Mouse (Mus musculus): ENCODE measurements around the gene Aaed1. TPM values are rescaled to one million over a fixed set of nuclear protein-coding genes. Genes with fewer than 3 reads are reported as not detected.

The Aaed1 gene
- total and polyA plus RNA-seq, 2 experiments from 2014 or later = 13.5 to 16.0 TPM

DNA sequence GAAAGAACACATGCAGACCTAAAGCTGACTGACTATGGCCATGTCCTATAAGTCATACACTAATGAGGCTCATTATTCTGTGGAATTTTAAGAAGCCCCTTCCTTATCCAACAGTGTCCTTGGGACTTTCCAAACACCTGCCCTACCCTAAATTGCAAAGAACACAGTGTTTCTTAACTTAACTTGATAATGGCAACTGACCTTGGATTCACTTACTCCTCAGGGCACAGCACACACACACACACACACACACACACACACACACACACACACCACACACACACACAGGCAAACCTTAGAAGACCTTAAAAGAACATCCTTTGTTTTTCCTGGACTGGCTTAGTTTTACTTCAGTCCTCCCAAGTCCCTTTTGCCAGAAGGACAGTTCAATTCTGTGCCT lies 58.8 kb downstream of the Aaed1 start:
- H3K27me3 ChIP-seq (ENCODE audit: insufficient read depth, low read length) = no peaks in the 10 kb centered on the region
- H3K4me1 ChIP-seq (ENCODE audit: insufficient read depth, low read length) = no peaks in the 10 kb centered on the region
- DNase-seq (ENCODE audit: low spot score) (no peak), ATAC-seq (no peak)
- H3K4me2 ChIP-seq (ENCODE audit: low read depth, low read length) = no peak overlapping the region
- H3K27ac ChIP-seq = no peak overlapping the region
- no peaks in the 10 kb centered on the region for H3K9me3 ChIP-seq (ENCODE audit: low read length)
- no peak for TF ChIP-seq CTCF (IDR thresholded peaks at IDR 0.05; ENCODE audit: low read depth)
- H3K36me3 ChIP-seq (ENCODE audit: insufficient read depth, low read length) = no peaks in the 10 kb centered on the region
- no peak overlapping the region for H3K4me3 ChIP-seq (ENCODE audit: low read length)
- no peak overlapping the region for H3K9ac ChIP-seq (replicated peaks; ENCODE audit: low read length)

DNA sequence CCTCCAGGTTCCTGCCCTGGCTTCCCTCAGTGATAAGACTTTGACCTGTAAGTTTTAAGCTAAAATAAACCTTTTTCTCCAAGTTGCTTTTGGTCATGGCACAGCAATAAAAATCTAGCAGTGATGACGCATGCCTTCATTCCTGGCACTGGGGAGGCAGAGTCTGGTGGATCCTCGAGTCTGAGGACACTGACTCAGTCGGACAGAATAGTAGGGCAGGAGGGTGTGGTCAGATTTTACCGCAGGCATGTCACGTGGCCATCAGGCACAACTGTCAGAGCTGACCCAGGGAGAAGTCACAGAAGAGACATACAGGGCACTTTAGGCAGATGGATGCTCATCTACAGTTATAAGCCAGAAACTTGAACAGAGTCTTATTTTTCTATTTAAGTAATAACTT lies 60.4 kb downstream of the Aaed1 start:
- Histone ChIP-seq H3K4me1 (ENCODE audit: insufficient read depth, low read length) (0 out of 2 replicates have a peak, but pooled peaks cover 3% of the 10 kb centered on the region), H3K4me2 (ENCODE audit: low read depth, low read length) (no peak overlapping the region), H3K36me3 (ENCODE audit: insufficient read depth, low read length) (no peaks in the 10 kb centered on the region), H3K9ac (replicated peaks; ENCODE audit: low read length) (no peak overlapping the region), H3K27me3 (ENCODE audit: insufficient read depth, low read length) (no peaks in the 10 kb centered on the region), H3K27ac (no peak overlapping the region), H3K4me3 (ENCODE audit: low read length) (no peak overlapping the region), H3K9me3 (ENCODE audit: low read length) (no peaks in the 10 kb centered on the region)
- DNase-seq (ENCODE audit: low spot score) (no peak), ATAC-seq (no peak)
- 67% methylated on average over 5 of the region's 5 CpGs for WGBS
- TF ChIP-seq CTCF (IDR thresholded peaks at IDR 0.05; ENCODE audit: low read depth) = no peak

DNA sequence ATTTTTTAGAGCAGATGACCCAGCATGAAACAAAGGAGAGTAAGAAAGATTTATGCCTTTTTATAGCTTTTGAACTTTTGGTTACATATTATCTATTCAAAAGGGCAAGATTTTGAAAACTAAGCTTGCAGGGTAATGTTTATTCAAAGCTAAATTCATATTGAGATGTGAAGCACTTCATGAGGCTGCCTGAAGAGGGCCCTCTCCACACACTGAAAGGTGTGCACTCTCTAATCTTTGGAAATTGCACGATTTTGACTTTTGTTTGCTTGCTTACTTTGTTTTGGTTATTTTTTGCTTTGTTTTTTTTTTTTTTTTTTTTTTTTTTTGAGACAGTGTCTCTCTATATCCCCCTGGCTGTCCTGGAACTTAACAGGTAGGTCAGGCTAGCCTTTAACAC lies 62.1 kb downstream of the Aaed1 start:
- Histone ChIP-seq H3K4me1 (ENCODE audit: insufficient read depth, low read length) (0 out of 2 replicates have a peak, but pooled peaks cover 3% of the 10 kb centered on the region), H3K4me2 (ENCODE audit: low read depth, low read length) (no peak overlapping the region), H3K36me3 (ENCODE audit: insufficient read depth, low read length) (no peaks in the 10 kb centered on the region), H3K27me3 (ENCODE audit: insufficient read depth, low read length) (no peaks in the 10 kb centered on the region), H3K27ac (no peak overlapping the region), H3K9ac (replicated peaks; ENCODE audit: low read length) (no peak overlapping the region), H3K9me3 (ENCODE audit: low read length) (no peaks in the 10 kb centered on the region), H3K4me3 (ENCODE audit: low read length) (no peak overlapping the region)
- TF ChIP-seq CTCF (IDR thresholded peaks at IDR 0.05; ENCODE audit: low read depth) = peak; percentile 68
- WGBS = 18% methylated on average over 1 of the region's 1 CpGs
- ATAC-seq (no peak), DNase-seq (ENCODE audit: low spot score) (peak; percentile 63)

DNA sequence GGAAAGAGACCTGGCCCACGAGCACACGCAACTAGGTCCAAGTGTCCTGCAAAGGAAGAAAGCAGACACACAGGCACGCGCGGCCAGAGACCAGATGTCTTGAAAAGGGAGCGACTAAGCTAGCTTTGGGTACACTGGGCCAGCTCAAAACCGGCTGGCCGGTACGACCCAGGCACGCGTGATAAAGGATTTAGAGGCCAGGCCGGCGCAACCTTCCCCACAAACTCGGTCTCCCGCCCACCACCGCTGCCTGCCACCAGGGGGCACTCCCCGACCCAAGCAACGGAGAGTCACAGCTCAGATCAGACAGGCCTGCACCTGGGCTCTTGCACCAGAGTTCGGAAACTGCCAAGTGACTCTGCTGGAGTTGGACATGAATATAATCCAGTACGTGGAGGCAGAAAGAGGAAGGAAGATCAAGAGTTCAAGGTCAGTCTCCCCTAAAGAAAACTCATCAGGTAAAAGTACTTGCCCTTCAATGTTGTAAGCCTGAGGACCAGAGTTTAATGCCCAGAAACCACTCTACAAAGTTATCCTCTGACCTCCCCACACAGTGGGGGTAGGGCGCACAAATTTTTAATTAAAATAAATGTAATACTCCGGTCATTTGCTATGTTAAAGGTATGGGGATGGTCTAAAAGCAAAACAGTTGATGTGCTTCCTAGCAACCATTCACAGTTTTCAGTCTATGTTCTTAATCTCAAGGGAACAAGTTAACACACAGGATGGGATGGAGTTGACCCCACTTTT lies 63.6 kb downstream of the Aaed1 start:
- H3K4me1 ChIP-seq (ENCODE audit: insufficient read depth, low read length) = 0 out of 2 replicates have a peak, but pooled peaks cover 3% of the 10 kb centered on the region
- H3K27me3 ChIP-seq (ENCODE audit: insufficient read depth, low read length) = no peaks in the 10 kb centered on the region
- WGBS = 7% methylated on average over 22 of the region's 22 CpGs
- peak overlapping the region; percentile 43 for H3K4me3 ChIP-seq (ENCODE audit: low read length)
- TF ChIP-seq CTCF (IDR thresholded peaks at IDR 0.05; ENCODE audit: low read depth) = peak; percentile 91
- peak overlapping the region; percentile 39 for H3K9ac ChIP-seq (replicated peaks; ENCODE audit: low read length)
- peak; percentile 75 for DNase-seq (ENCODE audit: low spot score)
- no peaks in the 10 kb centered on the region for H3K9me3 ChIP-seq (ENCODE audit: low read length)
- H3K27ac ChIP-seq = no peak overlapping the region
- no peaks in the 10 kb centered on the region for H3K36me3 ChIP-seq (ENCODE audit: insufficient read depth, low read length)
- ATAC-seq = peak; percentile 84
- peak overlapping the region; percentile 87 for H3K4me2 ChIP-seq (ENCODE audit: low read depth, low read length)

DNA sequence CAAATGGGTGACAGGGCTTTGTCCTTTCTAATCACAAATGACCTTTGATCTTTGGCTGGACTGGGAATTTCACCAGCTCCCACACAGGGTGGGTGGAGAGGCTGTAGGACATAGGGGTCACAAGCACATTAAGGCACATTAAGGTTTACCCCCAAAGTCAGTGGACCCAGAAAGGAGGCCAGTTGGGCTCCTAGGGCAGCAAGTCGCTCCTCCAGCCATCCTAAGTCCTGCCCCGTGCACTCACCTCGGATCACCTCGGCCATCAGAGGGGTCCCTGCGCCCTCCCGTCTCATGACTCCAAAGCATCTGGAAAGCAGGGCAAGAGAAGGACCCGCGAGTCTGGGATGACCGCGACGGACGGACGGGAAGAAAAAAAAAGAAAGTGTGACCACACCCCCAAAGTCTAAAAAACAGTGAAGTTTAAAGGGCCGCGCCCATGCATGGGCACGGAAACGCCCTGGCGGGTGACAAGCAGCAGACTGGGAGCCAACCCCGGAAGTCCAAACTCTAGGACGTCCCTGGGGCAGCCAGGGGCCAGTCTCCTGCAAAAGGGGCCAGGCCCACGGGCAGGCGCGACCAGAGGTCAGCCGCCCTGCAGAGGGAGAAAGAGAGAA lies 64.2 kb downstream of the Aaed1 start:
- DNase-seq (ENCODE audit: low spot score) (peak; percentile 16), ATAC-seq (peak; percentile 76)
- H3K27me3 ChIP-seq (ENCODE audit: insufficient read depth, low read length) = no peaks in the 10 kb centered on the region
- 0 out of 2 replicates have a peak, but pooled peaks cover 3% of the 10 kb centered on the region for H3K4me1 ChIP-seq (ENCODE audit: insufficient read depth, low read length)
- peak overlapping the region; percentile 43 for H3K4me3 ChIP-seq (ENCODE audit: low read length)
- 2% methylated on average over 24 of the region's 24 CpGs for WGBS
- H3K9me3 ChIP-seq (ENCODE audit: low read length) = no peaks in the 10 kb centered on the region
- no peak for TF ChIP-seq CTCF (IDR thresholded peaks at IDR 0.05; ENCODE audit: low read depth)
- H3K9ac ChIP-seq (replicated peaks; ENCODE audit: low read length) = peak overlapping the region; percentile 39
- H3K36me3 ChIP-seq (ENCODE audit: insufficient read depth, low read length) = no peaks in the 10 kb centered on the region
- H3K4me2 ChIP-seq (ENCODE audit: low read depth, low read length) = peak overlapping the region; percentile 87
- no peak overlapping the region for H3K27ac ChIP-seq

DNA sequence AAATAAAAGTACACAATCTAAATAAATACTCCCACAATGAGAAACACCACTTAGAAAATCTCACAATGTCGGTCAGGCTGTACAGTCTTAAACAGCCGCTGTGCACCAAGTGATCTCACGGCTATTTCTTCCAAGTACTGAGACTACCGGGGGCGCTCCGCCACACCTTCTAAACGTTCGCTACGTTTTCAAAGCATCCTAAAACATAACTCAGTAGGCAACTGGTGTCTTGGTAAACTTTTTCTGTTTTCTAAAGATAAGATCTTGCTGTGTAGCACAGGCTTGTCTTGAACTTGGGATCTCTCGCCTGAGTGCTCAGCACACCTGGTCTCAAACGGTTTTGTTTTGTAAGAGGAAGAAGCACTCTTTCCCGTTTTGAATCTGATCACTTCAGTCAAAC lies 66.4 kb downstream of the Aaed1 start:
- Histone ChIP-seq H3K27ac (no peak overlapping the region), H3K27me3 (ENCODE audit: insufficient read depth, low read length) (no peaks in the 10 kb centered on the region), H3K9ac (replicated peaks; ENCODE audit: low read length) (no peak overlapping the region), H3K4me2 (ENCODE audit: low read depth, low read length) (no peak overlapping the region), H3K4me3 (ENCODE audit: low read length) (no peak overlapping the region), H3K4me1 (ENCODE audit: insufficient read depth, low read length) (0 out of 2 replicates have a peak, but pooled peaks cover 3% of the 10 kb centered on the region), H3K36me3 (ENCODE audit: insufficient read depth, low read length) (no peaks in the 10 kb centered on the region), H3K9me3 (ENCODE audit: low read length) (no peaks in the 10 kb centered on the region)
- TF ChIP-seq CTCF (IDR thresholded peaks at IDR 0.05; ENCODE audit: low read depth) = no peak
- ATAC-seq = no peak
- WGBS = 89% methylated on average over 12 of the region's 12 CpGs
- no peak for DNase-seq (ENCODE audit: low spot score)

Data from hindbrain, postnatal 0 days (tissue).